ENCODE assay signal across 8 mouse cellular contexts in genomic region chr13:75089721-75090410, GRCm38 (mm10). TPM values are rescaled to one million over a fixed set of nuclear protein-coding genes. Genes with fewer than 3 reads are reported as not detected.
DNase-seq lines count a peak whose midpoint lies in the region; ATAC-seq and TF ChIP-seq lines count a peak whose summit lies in the region.

Gene Pcsk1 (plus strand): TSS chr13:75089826.

- H3K4me2 ChIP-seq in heart, embryonic 14.5 days (ENCODE audit: low read length), result peak within 1 kb of the TSS; percentile 70
- H3K4me2 ChIP-seq in stomach, postnatal 0 days (replicated peaks; ENCODE audit: low read depth), result peak within 1 kb of the TSS; percentile 57

- intact Hi-C loops in heart, postnatal 25 days (cut with DNase I), result no loop called here

- H3K9me3 ChIP-seq in heart, embryonic 14.5 days (ENCODE audit: control insufficient read depth, low read length), result no peaks in the 10 kb centered on the region
- H3K9me3 ChIP-seq in forebrain, embryonic 10.5 days, result no peaks in the 10 kb centered on the region
- no peaks in the 10 kb centered on the region for H3K9me3 ChIP-seq in midbrain, embryonic 10.5 days (replicated peaks)
- H3K9me3 ChIP-seq in stomach, postnatal 0 days (ENCODE audit: control insufficient read depth, low read length), result no peaks in the 10 kb centered on the region

- H3K4me1 ChIP-seq in heart, embryonic 14.5 days (ENCODE audit: control insufficient read depth in 2 of 2, insufficient read depth in 2 of 2, low read length in 2 of 2), result peaks cover 0 to 4% of the 10 kb centered on the region in 2 experiments; a peak in 1 of 4 replicates
- peaks cover 22% of the 10 kb centered on the region for H3K4me1 ChIP-seq in forebrain, embryonic 10.5 days
- H3K4me1 ChIP-seq in midbrain, embryonic 10.5 days, result peaks cover 18% of the 10 kb centered on the region
- no peaks in the 10 kb centered on the region for H3K4me1 ChIP-seq in stomach, postnatal 0 days (replicated peaks; ENCODE audit: control insufficient read depth, insufficient read depth)

- WGBS in heart, embryonic 14.5 days, result 2% methylated on average over 28 of the region's 28 CpGs
- WGBS in forebrain, embryonic 10.5 days, result 1% methylated on average over 28 of the region's 28 CpGs
- WGBS in midbrain, embryonic 10.5 days, result 2% methylated on average over 28 of the region's 28 CpGs
- WGBS in stomach, postnatal 0 days, result 1% methylated on average over 28 of the region's 28 CpGs

- H3K36me3 ChIP-seq in heart, embryonic 14.5 days (ENCODE audit: control insufficient read depth, insufficient read depth, low read length), result no peaks in the 10 kb centered on the region
- no peaks in the 10 kb centered on the region for H3K36me3 ChIP-seq in forebrain, embryonic 10.5 days (replicated peaks)
- H3K36me3 ChIP-seq in midbrain, embryonic 10.5 days, result no peaks in the 10 kb centered on the region
- H3K36me3 ChIP-seq in stomach, postnatal 0 days (ENCODE audit: control insufficient read depth, insufficient read depth, low read length), result no peaks in the 10 kb centered on the region

- H3K27ac ChIP-seq in heart, embryonic 14.5 days (replicated peaks in 1 of 2; ENCODE audit: control insufficient read depth in 1 of 2, insufficient read depth in 1 of 2, low read depth in 2 of 2, low read length in 2 of 2), result no peak within 1 kb of the TSS
- peak within 1 kb of the TSS; percentile 22; the same call in 1 of the 2 replicates for H3K27ac ChIP-seq in forebrain, embryonic 10.5 days
- peak within 1 kb of the TSS; percentile 63 for H3K27ac ChIP-seq in midbrain, embryonic 10.5 days (replicated peaks)
- H3K27ac ChIP-seq in stomach, postnatal 0 days (replicated peaks), result no peak within 1 kb of the TSS

- TF ChIP-seq EP300 in stomach, postnatal 0 days (optimal IDR thresholded peaks at IDR 0.05), result no peak

- no peak for TF ChIP-seq CTCF in stomach, postnatal 0 days (IDR thresholded peaks at IDR 0.05; ENCODE audit: low read depth)

- peaks cover 25% of the 10 kb centered on the region for H3K27me3 ChIP-seq in heart, embryonic 14.5 days (ENCODE audit: control insufficient read depth, insufficient read depth, low read length)
- peaks cover 18% of the 10 kb centered on the region for H3K27me3 ChIP-seq in forebrain, embryonic 10.5 days (ENCODE audit: poor library complexity, severe bottlenecking)
- peaks cover 9% of the 10 kb centered on the region for H3K27me3 ChIP-seq in midbrain, embryonic 10.5 days (ENCODE audit: low read depth, poor library complexity, severe bottlenecking)
- H3K27me3 ChIP-seq in stomach, postnatal 0 days (ENCODE audit: control insufficient read depth, insufficient read depth, low read length), result no peaks in the 10 kb centered on the region

- peak within 1 kb of the TSS; percentile 25 to 32 for H3K4me3 ChIP-seq in heart, embryonic 14.5 days (ENCODE audit: control insufficient read depth in 1 of 2, insufficient read depth in 1 of 2, low read depth in 1 of 2, low read length in 2 of 2)
- peak within 1 kb of the TSS; percentile 58 for H3K4me3 ChIP-seq in forebrain, embryonic 10.5 days
- peak within 1 kb of the TSS; percentile 61 for H3K4me3 ChIP-seq in midbrain, embryonic 10.5 days
- peak within 1 kb of the TSS; percentile 32 for H3K4me3 ChIP-seq in stomach, postnatal 0 days (ENCODE audit: low read depth, low read length)

- no peak within 1 kb of the TSS for H3K9ac ChIP-seq in heart, embryonic 14.5 days (ENCODE audit: low read length)
- no peak within 1 kb of the TSS for H3K9ac ChIP-seq in stomach, postnatal 0 days (ENCODE audit: low read length)

- no peak for ATAC-seq in heart, embryonic 14.5 days (ENCODE audit: insufficient number of reproducible peaks, insufficient read depth, low FRiP score, low read depth)
- ATAC-seq in stomach, postnatal 0 days (ENCODE audit: low FRiP score, low TSS enrichment), result 0 out of 2 replicates have a peak, but pooled peaks have one; percentile 15

- DNase-seq in heart, postnatal 25 days (ENCODE audit: low spot score), result no peak
- DNase-seq in adrenal gland, postnatal 36 days, result peak in 1 of 2 experiments; percentile 2
- DNase-seq in forebrain, embryonic 10.5 days (ENCODE audit: extremely low spot score, low spot score), result peak; percentile 21
- DNase-seq in layer of hippocampus, adult 8-10 months (ENCODE audit: low spot score in 2 of 2), result no peak
- peak; percentile 42 for DNase-seq in midbrain, embryonic 10.5 days (ENCODE audit: low spot score)
- DNase-seq in stomach, postnatal 0 days (ENCODE audit: low spot score), result no peak
- DNase-seq in natural killer cell, adult 2 months (ENCODE audit: low spot score in 2 of 2), result no peak

RNA-seq across cellular contexts. Expression of gene Pcsk1, which starts in this region (rescaled TPM):
- 0.35 TPM in 1 of 2 replicates, not detected in the other for polyA plus RNA-seq in heart, embryonic 14.5 days (2014; fragmentation: Nextera tagmentation; extraction: Ambion mirVana)
- total RNA-seq in heart, postnatal 25 days (2021), result under 1 TPM; 0.42 to 0.70 TPM
- total RNA-seq in adrenal gland, postnatal 36 days (2021), result 10 to 100 TPM; 13.7 to 17.9 TPM
- 0.47 TPM in 2 replicates for polyA plus RNA-seq in forebrain, embryonic 10.5 days (2016; fragmentation: Nextera tagmentation; extraction: Ambion mirVana)
- 10 to 100 TPM; 18.6 to 25.0 (median 22.5) TPM for total RNA-seq in layer of hippocampus, adult 8-10 months (2022)
- 0.78 and 0.98 TPM in 2 replicates for polyA plus RNA-seq in midbrain, embryonic 10.5 days (2016; fragmentation: Nextera tagmentation; extraction: Ambion mirVana)
- polyA plus RNA-seq in stomach, postnatal 0 days (2015; fragmentation: Nextera tagmentation; extraction: Ambion mirVana), result 0.93 and 1.0 TPM in 2 replicates

Comparison
In these comparisons a context has a peak if more than half of its experiments do, and no peak if none do; other contexts are left out.
1. RNA of gene Pcsk1 (total RNA-seq): 18.6 to 25.0 TPM in layer of hippocampus, adult 8-10 months and 13.7 to 17.9 TPM in adrenal gland, postnatal 36 days; 0.42 to 0.70 TPM in heart, postnatal 25 days; every median in the first group is over 4 times any median in the second.
2. Peak in DNase-seq, H3K4me3 ChIP-seq and H3K27ac ChIP-seq in forebrain, embryonic 10.5 days; RNA of the gene not detected or under 1 TPM.
3. Peak in DNase-seq, H3K4me3 ChIP-seq and H3K27ac ChIP-seq in midbrain, embryonic 10.5 days; RNA of the gene not detected or under 1 TPM.
4. Peak in every context shown above with its lines, with median percentiles within 50 percentile points of each other: H3K4me3 ChIP-seq.